In the genomic region with DNA sequence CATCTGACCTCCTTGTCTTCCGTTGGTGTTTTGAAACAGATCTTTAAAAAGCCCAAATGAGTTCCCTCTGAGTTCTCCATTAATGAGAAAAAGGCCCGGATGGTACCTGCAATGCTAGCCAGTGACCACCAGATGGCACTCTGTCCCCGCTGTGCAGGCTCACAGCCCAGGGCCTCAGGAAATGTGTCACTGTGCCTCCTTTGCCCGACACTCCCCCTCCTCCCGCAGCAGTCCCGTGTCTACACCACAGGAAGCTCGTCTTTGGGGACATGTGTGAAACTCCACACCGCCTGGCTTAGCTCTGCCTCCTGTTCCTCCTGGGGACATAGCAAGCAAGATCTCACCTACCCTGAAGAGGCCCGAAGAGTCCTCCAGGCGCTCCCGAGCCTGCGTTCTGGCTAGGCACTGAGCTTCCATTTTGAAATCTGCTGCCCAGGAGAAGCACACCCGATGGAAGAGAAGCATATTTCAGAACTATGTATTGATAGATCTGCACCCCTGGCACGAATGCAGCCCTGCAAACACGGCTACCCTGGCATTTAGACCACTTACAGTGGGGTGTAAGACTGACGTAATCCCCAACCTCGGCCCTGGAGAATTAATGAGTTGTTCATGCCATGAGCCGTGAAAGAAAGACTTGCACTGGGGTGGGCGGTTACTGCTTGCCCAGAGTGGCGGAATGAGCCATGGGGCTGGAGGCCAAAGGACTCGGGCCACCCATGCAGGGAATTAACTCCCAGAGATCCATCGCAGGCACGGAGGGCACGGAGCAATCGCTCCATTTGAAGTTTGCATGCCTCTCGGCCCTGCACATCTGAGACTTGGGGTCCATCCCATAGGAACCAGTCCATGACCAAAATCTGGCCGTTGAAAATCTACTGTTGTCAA, we compare ENCODE assay signal across 8 mouse cellular contexts. TPM values are rescaled to one million over a fixed set of nuclear protein-coding genes. Genes with fewer than 3 reads are reported as not detected.
A peak's percentile ranks its signal among the peaks of the same experiment; 100 is the strongest.
DNase-seq lines count a peak whose midpoint lies in the region; ATAC-seq and TF ChIP-seq lines count a peak whose summit lies in the region.

No protein-coding gene starts in this region.

- TF ChIP-seq CTCF in bone marrow, adult 2 months (IDR thresholded peaks at IDR 0.05; ENCODE audit: control insufficient read depth, insufficient read depth, low read length), result peak; percentile 100

- no peaks in the 10 kb centered on the region for H3K36me3 ChIP-seq in embryonic facial prominence, embryonic 15.5 days
- H3K36me3 ChIP-seq in kidney, embryonic 14.5 days (ENCODE audit: control insufficient read depth, insufficient read depth, low read length), result no peaks in the 10 kb centered on the region
- no peaks in the 10 kb centered on the region for H3K36me3 ChIP-seq in limb, embryonic 15.5 days

- H3K4me2 ChIP-seq in embryonic facial prominence, embryonic 15.5 days (replicated peaks), result peak overlapping the region; percentile 55
- H3K4me2 ChIP-seq in kidney, embryonic 14.5 days (replicated peaks; ENCODE audit: low read depth, low read length), result peak overlapping the region; percentile 55
- peak overlapping the region; percentile 58 for H3K4me2 ChIP-seq in limb, embryonic 15.5 days

- H3K4me3 ChIP-seq in bone marrow, adult 2 months (replicated peaks; ENCODE audit: control insufficient read depth, low read depth, low read length), result peak overlapping the region; percentile 56
- H3K4me3 ChIP-seq in embryonic facial prominence, embryonic 15.5 days (replicated peaks), result peak overlapping the region; percentile 39
- H3K4me3 ChIP-seq in kidney, embryonic 14.5 days (ENCODE audit: low read length), result peak overlapping the region; percentile 31
- peak overlapping the region; percentile 32 for H3K4me3 ChIP-seq in limb, embryonic 15.5 days

- H3K4me1 ChIP-seq in bone marrow, adult 2 months (ENCODE audit: control insufficient read depth, insufficient read depth, low read length), result peaks cover 4% of the 10 kb centered on the region; the same call in 1 of the 2 replicates
- H3K4me1 ChIP-seq in embryonic facial prominence, embryonic 15.5 days, result peaks cover 19% of the 10 kb centered on the region
- peaks cover 7% of the 10 kb centered on the region for H3K4me1 ChIP-seq in kidney, embryonic 14.5 days (ENCODE audit: control insufficient read depth, insufficient read depth, low read length)
- peaks cover 19% of the 10 kb centered on the region for H3K4me1 ChIP-seq in limb, embryonic 15.5 days

- 35% methylated on average over 27 of the region's 27 CpGs for WGBS in bone marrow, adult 2 months
- WGBS in embryonic facial prominence, embryonic 15.5 days, result 20% methylated on average over 27 of the region's 27 CpGs
- WGBS in kidney, embryonic 14.5 days, result 9% methylated on average over 27 of the region's 27 CpGs
- WGBS in limb, embryonic 15.5 days, result 14% methylated on average over 27 of the region's 27 CpGs

- ATAC-seq in embryonic facial prominence, embryonic 15.5 days (ENCODE audit: insufficient number of reproducible peaks, low FRiP score, low TSS enrichment, low read depth), result peak; percentile 91
- ATAC-seq in kidney, embryonic 14.5 days (ENCODE audit: low FRiP score, low TSS enrichment), result peak; percentile 92
- peak; percentile 88 for ATAC-seq in limb, embryonic 15.5 days (ENCODE audit: insufficient number of reproducible peaks, low FRiP score, low TSS enrichment, low read depth)

- no peak for TF ChIP-seq POLR2A in bone marrow, adult 2 months (IDR thresholded peaks at IDR 0.05; ENCODE audit: borderline replicate concordance, control insufficient read depth, low read depth, low read length)

- H3K9me3 ChIP-seq in embryonic facial prominence, embryonic 15.5 days (replicated peaks), result no peaks in the 10 kb centered on the region
- no peaks in the 10 kb centered on the region for H3K9me3 ChIP-seq in kidney, embryonic 14.5 days (ENCODE audit: control insufficient read depth, low read length)
- H3K9me3 ChIP-seq in limb, embryonic 15.5 days, result no peaks in the 10 kb centered on the region

- H3K27me3 ChIP-seq in embryonic facial prominence, embryonic 15.5 days, result no peaks in the 10 kb centered on the region
- no peaks in the 10 kb centered on the region for H3K27me3 ChIP-seq in kidney, embryonic 14.5 days (ENCODE audit: control insufficient read depth, insufficient read depth, low read length)
- H3K27me3 ChIP-seq in limb, embryonic 15.5 days, result no peaks in the 10 kb centered on the region

- peak; percentile 90 for DNase-seq in 3T3-L1 (ENCODE audit: low read depth, low spot score)
- peak; percentile 92 to 94 for DNase-seq in heart, adult 9 months (ENCODE audit: low spot score in 2 of 2)
- DNase-seq in monocyte, adult 2 months (ENCODE audit: low read depth in 1 of 2, low spot score in 2 of 2), result peak; percentile 91 to 93
- DNase-seq in spleen, postnatal 36 days (ENCODE audit: low spot score in 2 of 2), result peak; percentile 84 to 86

- peak overlapping the region; percentile 34 for H3K27ac ChIP-seq in bone marrow, adult 2 months (ENCODE audit: control insufficient read depth, insufficient read depth, low read depth, low read length, poor library complexity)
- H3K27ac ChIP-seq in embryonic facial prominence, embryonic 15.5 days (replicated peaks), result peak overlapping the region; percentile 85
- peak overlapping the region; percentile 85 for H3K27ac ChIP-seq in kidney, embryonic 14.5 days (ENCODE audit: low read depth, low read length)
- peak overlapping the region; percentile 85 for H3K27ac ChIP-seq in limb, embryonic 15.5 days

- 0 out of 2 replicates have a peak overlapping the region, but pooled peaks have one; percentile 26 for H3K9ac ChIP-seq in embryonic facial prominence, embryonic 15.5 days
- peak overlapping the region; percentile 62 for H3K9ac ChIP-seq in kidney, embryonic 14.5 days (ENCODE audit: low read depth, low read length)
- H3K9ac ChIP-seq in limb, embryonic 15.5 days, result peak overlapping the region; percentile 29

RNA-seq across cellular contexts. Expression of a gene that starts 22.9 kb away (rescaled TPM):
- polyA plus RNA-seq in bone marrow, adult 2 months (2011; ENCODE audit: insufficient read depth, insufficient read length, low replicate concordance, missing spikeins), result 1.4 and 2.9 TPM in 2 replicates
- polyA plus RNA-seq in embryonic facial prominence, embryonic 15.5 days (2015; fragmentation: Nextera tagmentation; extraction: Ambion mirVana), result 2.4 and 3.0 TPM in 2 replicates
- 3.3 and 6.3 TPM in 2 replicates for polyA plus RNA-seq in kidney, embryonic 14.5 days (2014; fragmentation: Nextera tagmentation; extraction: Ambion mirVana)
- 2.2 and 2.5 TPM in 2 replicates for polyA plus RNA-seq in limb, embryonic 15.5 days (2015; fragmentation: Nextera tagmentation; extraction: Ambion mirVana)

Comparison
In these comparisons a context has a peak if more than half of its experiments do, and no peak if none do; other contexts are left out.
1. Peak in every context shown above with its lines: DNase-seq, ATAC-seq, H3K4me3 ChIP-seq and H3K27ac ChIP-seq.
2. H3K27ac ChIP-seq: peak in every context shown above with its lines; median percentile 85 in embryonic facial prominence, embryonic 15.5 days; 85 in kidney, embryonic 14.5 days; 85 in limb, embryonic 15.5 days; 34 in bone marrow, adult 2 months.